Mouse (Mus musculus): Measurements from ENCODE around the gene Ggta1. TPM values are rescaled to one million over a fixed set of nuclear protein-coding genes. Genes with fewer than 3 reads are reported as not detected.

Ggta1 gene
- 35.8 TPM for polyA plus RNA-seq (2014; fragmentation: Illumina TruSeq; extraction: RNeasy Lipid Tissue Mini Kit (QIAGEN cat#74804); ENCODE audit: low read depth, low replicate concordance)

GRCm38 (mm10) chr2:35462791-35463281 lies at the start of gene Ggta1:
TSS of gene Ggta1 (minus strand) at chr2:35463231.

DNA sequence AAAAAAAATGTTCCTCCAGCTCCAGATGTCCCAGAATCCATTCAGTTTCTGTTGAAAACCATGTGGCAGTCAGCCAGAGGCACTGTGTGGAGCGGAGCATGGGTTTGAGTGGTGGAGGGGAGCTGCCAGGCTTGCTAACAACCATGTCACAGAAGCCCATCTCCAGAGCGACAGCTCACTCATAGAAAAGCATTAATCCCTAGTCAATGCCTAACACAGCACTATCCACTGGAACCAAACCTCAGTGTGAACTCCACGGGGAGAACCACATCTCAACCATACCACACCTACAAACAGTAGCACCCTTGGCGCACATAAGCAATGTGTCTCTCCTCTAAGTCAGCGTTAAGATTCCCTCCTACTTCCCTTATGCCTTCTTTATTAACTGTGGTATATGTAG lies 65.9 kb downstream of the Ggta1 start, which contains the start of gene 4930402F06Rik:
Gene 4930402F06Rik, minus strand, starts transcription at position 80 of the 400 bp plus-strand sequence.

DNA sequence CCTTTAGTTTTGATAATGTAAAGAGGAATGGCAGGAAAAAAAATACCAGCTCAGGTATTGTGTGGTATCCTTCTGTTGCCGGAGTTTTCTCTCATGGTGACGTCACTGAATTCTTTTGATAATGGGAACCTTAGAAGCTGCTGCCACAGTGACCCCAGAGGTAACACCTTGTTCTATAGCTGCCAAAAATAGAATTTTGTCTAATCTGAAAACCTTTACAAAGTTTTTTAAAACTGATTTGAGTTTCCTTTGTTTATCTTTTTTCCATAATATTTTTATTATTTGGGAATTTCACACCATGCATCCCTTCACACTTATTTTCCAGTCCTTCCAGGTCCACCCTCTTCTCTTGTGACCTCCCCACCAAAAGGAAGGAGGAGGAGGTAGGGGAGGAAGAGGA lies 95.4 kb downstream of the Ggta1 start, which contains the start of gene 4930568D16Rik:
Gene 4930568D16Rik, minus strand, starts transcription at position 101 of the 400 bp plus-strand sequence.

Other genes with a start within 250 kb of the Ggta1 start
- 3,961 TPM for gene Gsn, start 206.9 kb downstream of the Ggta1 start, polyA plus RNA-seq (2014; fragmentation: Illumina TruSeq; extraction: RNeasy Lipid Tissue Mini Kit (QIAGEN cat#74804); ENCODE audit: low read depth, low replicate concordance)
- 42.8 TPM for gene Stom, start 126.3 kb downstream of the Ggta1 start, polyA plus RNA-seq (2014; fragmentation: Illumina TruSeq; extraction: RNeasy Lipid Tissue Mini Kit (QIAGEN cat#74804); ENCODE audit: low read depth, low replicate concordance)
- 0.51 TPM for gene 4930568D16Rik, start 95.5 kb downstream of the Ggta1 start, polyA plus RNA-seq (2014; fragmentation: Illumina TruSeq; extraction: RNeasy Lipid Tissue Mini Kit (QIAGEN cat#74804); ENCODE audit: low read depth, low replicate concordance)
- gene 4930402F06Rik, start 66.1 kb downstream of the Ggta1 start, polyA plus RNA-seq (2014; fragmentation: Illumina TruSeq; extraction: RNeasy Lipid Tissue Mini Kit (QIAGEN cat#74804); ENCODE audit: low read depth, low replicate concordance), result not detected
- 30.6 TPM for gene Dab2ip, start 95.0 kb upstream of the Ggta1 start, polyA plus RNA-seq (2014; fragmentation: Illumina TruSeq; extraction: RNeasy Lipid Tissue Mini Kit (QIAGEN cat#74804); ENCODE audit: low read depth, low replicate concordance)